Mouse (Mus musculus) CH12.LX (cell line): ENCODE results near the gene Chst8.

Experiments used
- BHLHE40 ChIP-seq: IDR thresholded peaks from 2 replicates; pipeline ENCODE4 v1.6.1; 2011; ENCODE audit warnings: mild to moderate bottlenecking, low read depth, low read length, improper control_type of control experiment
- CHD2 ChIP-seq: IDR thresholded peaks from 2 replicates; pipeline ENCODE4 v1.6.1; 2011; ENCODE audit warnings: low read length, improper control_type of control experiment
- CTCF ChIP-seq, 2 experiments: IDR thresholded peaks in 1 of 2; conservative IDR thresholded peaks in 1 of 2; 2 replicates each; pipeline ENCODE4 v1.5.1; 2011 to 2012; ENCODE audit warnings: low read depth in 2 of 2, low read length in 2 of 2, improper control_type of control experiment in 1 of 2, inconsistent platforms in 1 of 2, mild to moderate bottlenecking in 1 of 2, moderate library complexity in 1 of 2
- EP300 ChIP-seq: IDR thresholded peaks from 2 replicates; pipeline ENCODE4 v1.6.1; 2011; ENCODE audit warnings: low read length, improper control_type of control experiment
- GABPA ChIP-seq: IDR thresholded peaks from 2 replicates; pipeline ENCODE4 v1.6.1; 2012; ENCODE audit warnings: low read depth, low read length, improper control_type of control experiment, inconsistent platforms; ENCODE audit not compliant: insufficient replicate concordance
- NRF1 ChIP-seq: IDR thresholded peaks from 2 replicates; pipeline ENCODE4 v1.6.1; 2014; ENCODE audit warnings: low read depth, mild to moderate bottlenecking, inconsistent platforms, low read length, improper control_type of control experiment, moderate library complexity
- POLR2A ChIP-seq: IDR thresholded peaks from 2 replicates; pipeline ENCODE4 v1.6.1; 2011; ENCODE audit warnings: low read depth, mild to moderate bottlenecking, improper control_type of control experiment, low read length
- RCOR1 ChIP-seq: conservative IDR thresholded peaks from 2 replicates; pipeline ENCODE4 v1.6.1; 2012; ENCODE audit warnings: low read depth, mild to moderate bottlenecking, inconsistent platforms, low read length, improper control_type of control experiment
- ZC3H11A ChIP-seq: IDR thresholded peaks from 2 replicates; pipeline ENCODE4 v1.6.1; 2012; ENCODE audit warnings: low read depth, mild to moderate bottlenecking, inconsistent platforms, low read length, improper control_type of control experiment

GRCm38 (mm10) chr7:34816981-34817380 lies 4.5 kb upstream of the Chst8 start:
- TF ChIP-seq CHD2: no peak
- TF ChIP-seq CTCF (conservative IDR thresholded peaks at IDR 0.05 in 1 of 2, IDR thresholded peaks at IDR 0.05 in 1 of 2; ENCODE audit: low read depth in 2 of 2, low read length in 2 of 2): no peak
- TF ChIP-seq BHLHE40: no peak
- TF ChIP-seq RCOR1: no peak
- TF ChIP-seq POLR2A: no peak
- no peak for TF ChIP-seq EP300
- TF ChIP-seq ZC3H11A: no peak
- TF ChIP-seq NRF1: no peak
- TF ChIP-seq GABPA: no peak
